Mouse (Mus musculus): Measurements from ENCODE around the gene Ppp2r3d.

Gene Ppp2r3d

DNA sequence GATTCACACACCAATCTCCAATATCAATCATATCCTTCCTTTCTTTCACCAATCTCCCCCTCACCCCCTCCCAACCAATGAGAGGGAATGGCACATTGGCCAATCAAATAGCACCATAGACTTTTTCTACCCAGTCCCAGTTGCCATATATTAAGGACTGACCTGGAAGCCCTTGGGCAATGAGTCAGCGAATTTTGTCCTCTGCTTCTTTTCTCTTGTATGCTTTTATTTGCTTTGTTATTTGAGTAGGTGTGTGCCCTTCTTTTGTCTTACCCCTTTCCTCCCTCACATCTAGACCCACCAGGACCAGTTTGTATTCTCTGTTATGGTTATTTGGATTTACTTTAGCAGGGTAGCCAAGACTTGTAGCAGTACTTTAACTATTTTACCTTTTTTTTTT, 68.1 kb downstream of the Ppp2r3d start:
- DNase-seq: no peak

Measured in layer of hippocampus, adult 9-11 months (tissue).